Mouse (Mus musculus) lung, adult 2 months (tissue): Measurements from ENCODE around the gene Cntn5.

Source experiments
- CTCF ChIP-seq: fragments of 200-500 bp; IDR thresholded peaks from 2 replicates; pipeline ENCODE4 v1.5.1; 2011; ENCODE audit warnings: mild to moderate bottlenecking, low read length, control low read depth; ENCODE audit not compliant: insufficient read depth
- POLR2A ChIP-seq: fragments of 200-500 bp; IDR thresholded peaks from 2 replicates; pipeline ENCODE4 v1.6.1; 2011; ENCODE audit warnings: low read depth, mild to moderate bottlenecking, control low read depth, low read length, borderline replicate concordance; ENCODE audit errors: extremely low read depth

GRCm38 (mm10) chr9:10366246-10366955 is 538.2 kb downstream of the Cntn5 start:
- TF ChIP-seq CTCF (no peak), POLR2A (no peak)
